Mouse (Mus musculus) heart, embryonic 13.5 days (tissue): ENCODE results near the gene Aig1. TPM values are rescaled to one million over a fixed set of nuclear protein-coding genes. Genes with fewer than 3 reads are reported as not detected.

Source experiments
- ATAC-seq: fragments of 200-750 bp; cut with Nextera tagmentation; 2 replicates; pipeline ENCODE4 v1.8.0; 2017; ENCODE audit warnings: moderate TSS enrichment; ENCODE audit not compliant: insufficient number of reproducible peaks, low FRiP score, low TSS enrichment; ENCODE audit errors: extremely low read depth
- H3K27ac ChIP-seq: fragments of 300-500 bp; sonication (generic); replicated peaks from 2 replicates; pipeline ENCODE4 v1.5.1; 2015; ENCODE audit warnings: moderate library complexity, mild to moderate bottlenecking, inconsistent platforms
- H3K27me3 ChIP-seq: fragments of 300-500 bp; sonication (generic); replicated peaks from 2 replicates; pipeline ENCODE4 v1.6.1; 2015; ENCODE audit warnings: mild to moderate bottlenecking, inconsistent platforms
- H3K36me3 ChIP-seq: fragments of 300-500 bp; sonication (generic); 2 replicates; pipeline ENCODE4 v1.6.1; 2015; ENCODE audit warnings: mild to moderate bottlenecking, inconsistent platforms
- H3K4me1 ChIP-seq: fragments of 300-500 bp; sonication (generic); 2 replicates; pipeline ENCODE4 v1.6.1; 2015; ENCODE audit warnings: inconsistent platforms
- H3K4me2 ChIP-seq: fragments of 300-500 bp; sonication (generic); 2 replicates; pipeline ENCODE4 v1.6.1; 2015; ENCODE audit warnings: inconsistent platforms, mild to moderate bottlenecking, moderate library complexity
- H3K4me3 ChIP-seq: fragments of 300-500 bp; sonication (generic); 2 replicates; pipeline ENCODE4 v1.5.1; 2015; ENCODE audit warnings: moderate library complexity, mild to moderate bottlenecking, inconsistent platforms
- H3K9ac ChIP-seq: fragments of 300-500 bp; sonication (generic); 2 replicates; pipeline ENCODE4 v1.6.1; 2015; ENCODE audit warnings: inconsistent platforms, mild to moderate bottlenecking, moderate library complexity
- H3K9me3 ChIP-seq: fragments of 300-500 bp; sonication (generic); 2 replicates; pipeline ENCODE4 v1.6.1; 2016; ENCODE audit warnings: inconsistent platforms
- WGBS: fragments of 180-500 bp; shearing (Covaris S2); methylation state at CpG from one replicate; pipeline ENCODE4 v1.1.7; 2015; ENCODE audit warnings: mixed read lengths; 5-methylcytosine and 5-hydroxymethylcytosine counted together
- polyA plus RNA-seq: library from polyadenylated mRNA; unstranded; fragments of >200 nt; fragmentation: Nextera tagmentation; extraction: Ambion mirVana; gene quantifications from 2 replicates; pipeline ENCODE4 v1.2.1, GENCODE M21; 2015

Gene Aig1
- polyA plus RNA-seq, 1 experiment from 2014 or later = 52.3 TPM

DNA sequence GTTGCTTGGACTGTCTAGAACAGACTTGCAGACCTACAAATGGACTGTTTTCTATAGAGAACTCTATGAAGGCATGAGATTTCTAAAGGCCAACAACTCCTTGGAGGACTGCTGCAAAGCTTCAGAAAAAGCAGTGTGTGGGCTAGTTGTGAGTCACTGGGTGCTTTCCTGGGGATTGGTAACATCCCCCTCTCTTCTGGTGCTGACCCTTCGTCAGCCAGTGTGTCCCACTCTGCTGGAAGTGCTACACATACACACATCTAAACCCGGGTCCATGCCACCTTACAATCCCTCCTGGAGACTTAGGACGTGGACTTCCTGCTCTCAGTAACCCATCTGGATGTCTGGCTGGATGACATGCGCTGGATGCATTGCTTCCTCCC is 6.2 kb upstream of the Aig1 start:
- Histone ChIP-seq H3K9ac (no peak overlapping the region), H3K27me3 (no peaks in the 10 kb centered on the region), H3K9me3 (0 out of 2 replicates have a peak, but pooled peaks cover 6% of the 10 kb centered on the region), H3K4me3 (no peak overlapping the region), H3K4me1 (peaks cover 7% of the 10 kb centered on the region; the same call in 1 of the 2 replicates), H3K36me3 (no peaks in the 10 kb centered on the region), H3K4me2 (no peak overlapping the region), H3K27ac (no peak overlapping the region)
- no peak for ATAC-seq
- 72% methylated on average over 4 of the region's 4 CpGs for WGBS

- Histone ChIP-seq H3K9ac (no peak overlapping the region), H3K27ac (no peak overlapping the region), H3K36me3 (no peaks in the 10 kb centered on the region), H3K27me3 (no peaks in the 10 kb centered on the region), H3K4me1 (peaks cover 11% of the 10 kb centered on the region), H3K4me2 (no peak overlapping the region), H3K4me3 (no peak overlapping the region), H3K9me3 (0 out of 2 replicates have a peak, but pooled peaks cover 6% of the 10 kb centered on the region)
- ATAC-seq = no peak
- 57% methylated on average over 10 of the region's 10 CpGs for WGBS
Observed at GRCm38 (mm10) chr10:13874301-13875037, 5.7 kb upstream of the Aig1 start.

DNA sequence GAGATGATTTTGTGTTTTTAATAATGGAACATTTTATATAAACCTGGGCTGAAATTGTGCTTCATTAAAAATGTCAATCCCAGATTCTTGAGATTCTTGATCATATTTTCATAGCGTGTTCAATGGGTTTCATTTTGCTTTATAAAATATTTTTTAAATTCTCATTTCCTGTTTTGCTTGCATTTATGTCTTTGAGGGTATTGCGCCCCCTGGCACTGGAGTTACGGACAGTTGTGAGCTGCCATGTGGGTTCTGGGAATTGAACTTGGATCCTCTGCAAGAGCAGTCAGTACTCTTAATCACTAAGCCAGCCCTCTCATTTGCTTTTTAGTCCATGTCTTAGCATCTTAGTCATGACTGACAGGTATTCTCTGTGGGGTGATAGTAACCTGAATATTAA is 1.8 kb upstream of the Aig1 start:
- Histone ChIP-seq H3K4me3 (no peak overlapping the region), H3K36me3 (no peaks in the 10 kb centered on the region), H3K4me2 (no peak overlapping the region), H3K9me3 (0 out of 2 replicates have a peak, but pooled peaks cover 6% of the 10 kb centered on the region), H3K4me1 (peaks cover 43% of the 10 kb centered on the region), H3K27me3 (no peaks in the 10 kb centered on the region), H3K27ac (no peak overlapping the region), H3K9ac (no peak overlapping the region)
- ATAC-seq = no peak
- 79% methylated on average over 3 of the region's 3 CpGs for WGBS

- ATAC-seq = no peak
- H3K27ac ChIP-seq = peak overlapping the region; percentile 76; the same call in 1 of the 2 replicates
Observed at GRCm38 (mm10) chr10:13869322-13870035, 699 bp upstream of the Aig1 start.

GRCm38 (mm10) chr10:13866391-13866790 is 2.4 kb downstream of the Aig1 start:
- no peak for ATAC-seq
- 0 out of 2 replicates have a peak, but pooled peaks cover 2% of the 10 kb centered on the region for H3K36me3 ChIP-seq
- H3K4me2 ChIP-seq = peak overlapping the region; percentile 48
- H3K27me3 ChIP-seq = no peaks in the 10 kb centered on the region
- H3K9me3 ChIP-seq = no peaks in the 10 kb centered on the region
- H3K9ac ChIP-seq = no peak overlapping the region
- peak overlapping the region; percentile 77 for H3K27ac ChIP-seq
- H3K4me3 ChIP-seq = peak overlapping the region; percentile 14; the same call in 1 of the 2 replicates
- 26% methylated on average over 4 of the region's 4 CpGs for WGBS
- peaks cover 45% of the 10 kb centered on the region for H3K4me1 ChIP-seq

More at GRCm38 (mm10) chr10:13869322-13870035, 699 bp upstream of the Aig1 start:
- Histone ChIP-seq H3K27me3 (no peaks in the 10 kb centered on the region), H3K4me1 (peaks cover 44% of the 10 kb centered on the region), H3K9ac (peak overlapping the region; percentile 91), H3K4me3 (peak overlapping the region; percentile 85), H3K9me3 (0 out of 2 replicates have a peak, but pooled peaks cover 6% of the 10 kb centered on the region), H3K4me2 (peak overlapping the region; percentile 90), H3K36me3 (0 out of 2 replicates have a peak, but pooled peaks cover 2% of the 10 kb centered on the region)
- WGBS = 26% methylated on average over 13 of the region's 13 CpGs

GRCm38 (mm10) chr10:13861115-13861909 is 7.5 kb downstream of the Aig1 start:
- Histone ChIP-seq H3K36me3 (0 out of 2 replicates have a peak, but pooled peaks cover 2% of the 10 kb centered on the region), H3K4me2 (peak overlapping the region; percentile 64), H3K9ac (peak overlapping the region; percentile 71), H3K4me1 (peaks cover 34% of the 10 kb centered on the region), H3K27me3 (no peaks in the 10 kb centered on the region), H3K27ac (peak overlapping the region; percentile 81), H3K9me3 (no peaks in the 10 kb centered on the region), H3K4me3 (peak overlapping the region; percentile 38)
- 0 out of 2 replicates have a peak, but pooled peaks have one; percentile 56 for ATAC-seq
- WGBS = 24% methylated on average over 11 of the region's 11 CpGs

DNA sequence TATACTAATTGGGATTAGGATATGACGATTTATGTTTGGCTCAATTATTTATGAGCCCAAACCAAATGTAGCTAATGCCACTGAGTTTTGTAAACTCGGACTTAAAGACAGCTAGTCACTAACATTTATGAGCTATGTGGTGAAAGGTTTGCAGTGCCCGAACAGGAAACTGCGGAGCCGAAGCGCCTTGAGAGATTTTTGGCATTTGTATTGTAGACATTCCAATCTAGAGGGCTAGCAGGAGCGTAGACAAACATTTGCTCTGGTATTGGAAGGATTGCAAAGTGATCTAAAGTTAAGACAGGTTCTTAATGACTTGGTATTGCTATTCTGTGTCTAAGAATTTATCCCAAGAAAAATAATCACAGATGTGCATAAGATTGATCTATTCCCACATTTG is 12.3 kb downstream of the Aig1 start:
- H3K27ac ChIP-seq = no peak overlapping the region
- H3K4me1 ChIP-seq = peaks cover 27% of the 10 kb centered on the region
- H3K27me3 ChIP-seq = no peaks in the 10 kb centered on the region
- H3K9ac ChIP-seq = no peak overlapping the region
- H3K4me3 ChIP-seq = no peak overlapping the region
- ATAC-seq = no peak
- no peaks in the 10 kb centered on the region for H3K9me3 ChIP-seq
- H3K36me3 ChIP-seq = peaks cover 6% of the 10 kb centered on the region; the same call in 1 of the 2 replicates
- H3K4me2 ChIP-seq = no peak overlapping the region
- 61% methylated on average over 7 of the region's 7 CpGs for WGBS

DNA sequence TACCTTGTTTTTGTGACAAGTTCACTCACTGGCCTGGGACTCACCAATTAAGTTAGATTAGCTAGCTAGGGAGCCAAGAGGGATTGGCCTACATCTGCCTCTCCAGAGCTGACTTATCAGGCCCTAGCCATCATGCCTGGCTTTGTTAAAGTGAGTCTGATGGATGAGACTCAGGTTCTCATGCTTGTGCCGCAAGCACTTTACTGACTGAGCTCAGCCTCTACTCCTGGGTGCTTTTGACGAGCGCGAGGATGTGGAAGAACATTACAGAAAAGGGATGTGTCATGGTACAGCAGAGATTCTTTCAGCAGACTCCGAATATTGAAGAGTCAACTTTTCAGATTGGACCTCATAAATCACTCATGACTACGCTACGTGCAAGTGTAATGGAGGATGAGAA is 12.8 kb downstream of the Aig1 start:
- 77% methylated on average over 7 of the region's 7 CpGs for WGBS
- Histone ChIP-seq H3K9me3 (no peaks in the 10 kb centered on the region), H3K4me3 (no peak overlapping the region), H3K27ac (no peak overlapping the region), H3K9ac (no peak overlapping the region), H3K36me3 (peaks cover 6% of the 10 kb centered on the region; the same call in 1 of the 2 replicates), H3K4me2 (no peak overlapping the region), H3K27me3 (no peaks in the 10 kb centered on the region), H3K4me1 (peaks cover 22% of the 10 kb centered on the region)
- no peak for ATAC-seq

- WGBS = 81% methylated on average over 3 of the region's 3 CpGs
- Histone ChIP-seq H3K9me3 (no peaks in the 10 kb centered on the region), H3K36me3 (peaks cover 6% of the 10 kb centered on the region; the same call in 1 of the 2 replicates), H3K4me3 (no peak overlapping the region), H3K4me1 (peaks cover 21% of the 10 kb centered on the region), H3K9ac (no peak overlapping the region), H3K4me2 (no peak overlapping the region), H3K27ac (no peak overlapping the region), H3K27me3 (no peaks in the 10 kb centered on the region)
- ATAC-seq = no peak
Observed at GRCm38 (mm10) chr10:13855111-13855510, 13.7 kb downstream of the Aig1 start.

DNA sequence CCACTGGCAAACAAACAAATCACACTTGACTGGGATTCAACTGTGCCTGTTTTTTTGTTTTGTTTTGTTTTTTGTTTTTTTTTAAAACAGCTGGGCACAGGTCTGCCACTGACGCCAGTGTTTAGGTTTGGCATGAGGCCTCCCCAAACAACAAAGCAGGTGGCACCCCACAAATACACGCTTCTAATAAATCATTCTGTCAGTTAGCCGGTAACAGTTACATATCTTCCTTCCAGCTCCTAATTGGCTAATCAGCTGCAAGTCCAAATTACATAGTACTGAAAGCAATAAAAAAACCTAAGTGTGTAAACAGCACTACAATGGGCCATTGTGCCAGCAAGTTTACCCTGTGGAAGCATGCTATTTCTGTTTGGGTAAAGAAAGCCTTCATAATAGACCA is 18.7 kb downstream of the Aig1 start:
- 68% methylated on average over 3 of the region's 3 CpGs for WGBS
- Histone ChIP-seq H3K4me2 (no peak overlapping the region), H3K9me3 (no peaks in the 10 kb centered on the region), H3K27me3 (no peaks in the 10 kb centered on the region), H3K27ac (no peak overlapping the region), H3K4me3 (no peak overlapping the region), H3K9ac (no peak overlapping the region), H3K4me1 (peaks cover 19% of the 10 kb centered on the region), H3K36me3 (peaks cover 6% of the 10 kb centered on the region; the same call in 1 of the 2 replicates)
- no peak for ATAC-seq

- 57% methylated on average over 2 of the region's 2 CpGs for WGBS
- Histone ChIP-seq H3K4me1 (peaks cover 19% of the 10 kb centered on the region), H3K36me3 (peaks cover 6% of the 10 kb centered on the region; the same call in 1 of the 2 replicates), H3K4me3 (no peak overlapping the region), H3K27me3 (no peaks in the 10 kb centered on the region), H3K4me2 (no peak overlapping the region), H3K9ac (no peak overlapping the region), H3K9me3 (no peaks in the 10 kb centered on the region), H3K27ac (no peak overlapping the region)
- no peak for ATAC-seq
Observed at GRCm38 (mm10) chr10:13849205-13849604, 19.6 kb downstream of the Aig1 start.
